Mouse (Mus musculus) embryonic fibroblast, embryonic 13.5 days (primary cell): Measurements from ENCODE around the gene Eif2b3.

Source experiments
- CTCF ChIP-seq: IDR thresholded peaks from 2 replicates; pipeline ENCODE4 v1.5.1; 2011; ENCODE audit warnings: mild to moderate bottlenecking, control low read depth, low read length, moderate library complexity, borderline replicate concordance; ENCODE audit not compliant: insufficient read depth
- POLR2A ChIP-seq: IDR thresholded peaks from 2 replicates; pipeline ENCODE4 v1.6.1; 2011; ENCODE audit warnings: low read depth, mild to moderate bottlenecking, control low read depth, low read length, moderate library complexity

DNA sequence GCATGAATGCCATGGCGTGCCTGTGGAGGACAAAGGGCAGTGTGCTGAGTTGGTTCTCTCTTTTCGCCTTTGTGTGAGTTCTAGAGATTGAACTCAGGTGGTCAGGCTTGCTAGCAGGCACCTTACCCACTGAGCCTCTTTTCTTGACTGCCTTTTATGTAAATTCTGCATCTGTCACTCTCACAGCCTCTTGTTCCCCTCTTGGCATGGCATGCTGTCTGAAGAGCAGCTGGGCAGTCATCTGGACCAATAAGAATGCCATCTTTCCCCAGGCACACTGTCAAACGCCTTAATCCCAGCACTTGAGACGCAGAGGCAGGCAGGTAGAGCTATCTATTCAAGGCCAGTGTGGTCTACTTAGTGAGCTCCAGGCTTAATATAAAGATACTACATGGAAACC lies 34.8 kb downstream of the Eif2b3 start:
- TF ChIP-seq POLR2A (no peak), CTCF (no peak)
